In genomic region chr1:92910239-92910885, GRCm38 (mm10) we compare ENCODE assay signal across 8 mouse cellular contexts. TPM values are rescaled to one million over a fixed set of nuclear protein-coding genes. Genes with fewer than 3 reads are reported as not detected.
DNase-seq lines count a peak whose midpoint lies in the region; ATAC-seq and TF ChIP-seq lines count a peak whose summit lies in the region.

Gene Rnpepl1, plus strand, starts transcription at chr1:92910783.

- peak; percentile 69 for TF ChIP-seq CTCF in brain, embryonic 14.5 days (IDR thresholded peaks at IDR 0.05; ENCODE audit: borderline replicate concordance, extremely low read depth, insufficient read depth, insufficient read length)

- TF ChIP-seq POLR2A in brain, embryonic 14.5 days (IDR thresholded peaks at IDR 0.05; ENCODE audit: borderline replicate concordance, extremely low read depth, insufficient read depth, insufficient read length, poor library complexity, severe bottlenecking) = peak; percentile 70

- peak within 1 kb of the TSS; percentile 92 for H3K4me3 ChIP-seq in forebrain, embryonic 10.5 days
- peak within 1 kb of the TSS; percentile 73 to 85 for H3K4me3 ChIP-seq in heart, embryonic 14.5 days (ENCODE audit: control insufficient read depth in 1 of 2, insufficient read depth in 1 of 2, low read depth in 1 of 2, low read length in 2 of 2)
- H3K4me3 ChIP-seq in liver, embryonic 13.5 days (replicated peaks) = peak within 1 kb of the TSS; percentile 80

- H3K4me2 ChIP-seq in heart, embryonic 14.5 days (ENCODE audit: low read length) = peak within 1 kb of the TSS; percentile 95
- peak within 1 kb of the TSS; percentile 95 for H3K4me2 ChIP-seq in liver, embryonic 13.5 days

- peak; percentile 65 for ATAC-seq in heart, embryonic 14.5 days (ENCODE audit: insufficient number of reproducible peaks, insufficient read depth, low FRiP score, low read depth)
- peak; percentile 66 for ATAC-seq in liver, embryonic 13.5 days (ENCODE audit: low read depth)

- H3K9me3 ChIP-seq in forebrain, embryonic 10.5 days = no peaks in the 10 kb centered on the region
- H3K9me3 ChIP-seq in heart, embryonic 14.5 days (ENCODE audit: control insufficient read depth, low read length) = no peaks in the 10 kb centered on the region
- no peaks in the 10 kb centered on the region for H3K9me3 ChIP-seq in liver, embryonic 13.5 days (replicated peaks)

- peak; percentile 56 to 59 for DNase-seq in CD8-positive naive resting alpha-beta T cell, adult 2 months (ENCODE audit: low read depth in 2 of 2, low spot score in 2 of 2)
- peak; percentile 85 for DNase-seq in brain, embryonic 14.5 days (ENCODE audit: low read depth)
- peak; percentile 73 for DNase-seq in forebrain, embryonic 10.5 days (ENCODE audit: extremely low spot score, low spot score)
- peak; percentile 88 for DNase-seq in kidney, postnatal 10 days
- peak; percentile 59 for DNase-seq in liver, embryonic 13.5 days
- peak; percentile 36 to 61 for DNase-seq in natural killer cell, adult 2 months (ENCODE audit: low spot score in 2 of 2)
- peak; percentile 77 for DNase-seq in splenic B cell, adult 2 months (ENCODE audit: low read depth, low spot score)

- peaks cover 18% of the 10 kb centered on the region for H3K36me3 ChIP-seq in forebrain, embryonic 10.5 days (replicated peaks)
- peaks cover 13% of the 10 kb centered on the region for H3K36me3 ChIP-seq in heart, embryonic 14.5 days (ENCODE audit: control insufficient read depth, insufficient read depth, low read length)
- H3K36me3 ChIP-seq in liver, embryonic 13.5 days = peaks cover 21% of the 10 kb centered on the region
- H3K36me3 ChIP-seq in splenic B cell, adult 2 months (ENCODE audit: control insufficient read depth, insufficient read depth, low read length, poor library complexity, severe bottlenecking) = no peaks in the 10 kb centered on the region

- H3K27ac ChIP-seq in forebrain, embryonic 10.5 days = peak within 1 kb of the TSS; percentile 92
- peak within 1 kb of the TSS; percentile 33 to 89; a peak in 3 of 4 replicates for H3K27ac ChIP-seq in heart, embryonic 14.5 days (replicated peaks in 1 of 2; ENCODE audit: control insufficient read depth in 1 of 2, insufficient read depth in 1 of 2, low read depth in 2 of 2, low read length in 2 of 2)
- peak within 1 kb of the TSS; percentile 73 for H3K27ac ChIP-seq in liver, embryonic 13.5 days

- H3K9ac ChIP-seq in heart, embryonic 14.5 days (ENCODE audit: low read length) = peak within 1 kb of the TSS; percentile 93
- peak within 1 kb of the TSS; percentile 84 for H3K9ac ChIP-seq in liver, embryonic 13.5 days

- H3K27me3 ChIP-seq in forebrain, embryonic 10.5 days (ENCODE audit: poor library complexity, severe bottlenecking) = peaks cover 23% of the 10 kb centered on the region
- no peaks in the 10 kb centered on the region for H3K27me3 ChIP-seq in heart, embryonic 14.5 days (ENCODE audit: control insufficient read depth, insufficient read depth, low read length)
- no peaks in the 10 kb centered on the region for H3K27me3 ChIP-seq in liver, embryonic 13.5 days
- H3K27me3 ChIP-seq in splenic B cell, adult 2 months (ENCODE audit: control insufficient read depth, insufficient read depth, low read length, poor library complexity, severe bottlenecking) = no peaks in the 10 kb centered on the region

- peaks cover 63% of the 10 kb centered on the region for H3K4me1 ChIP-seq in forebrain, embryonic 10.5 days
- peaks cover 21 to 24% of the 10 kb centered on the region in 2 experiments for H3K4me1 ChIP-seq in heart, embryonic 14.5 days (ENCODE audit: control insufficient read depth in 2 of 2, insufficient read depth in 2 of 2, low read length in 2 of 2)
- H3K4me1 ChIP-seq in liver, embryonic 13.5 days (replicated peaks) = peaks cover 61% of the 10 kb centered on the region

- 1% methylated on average over 56 of the region's 57 CpGs for WGBS in forebrain, embryonic 10.5 days
- WGBS in heart, embryonic 14.5 days = under 1% methylated on average over 45 of the region's 57 CpGs
- 1% methylated on average over 45 of the region's 57 CpGs for WGBS in liver, embryonic 13.5 days (ENCODE audit: insufficient replicate concordance)

RNA-seq across cellular contexts. Expression of gene Rnpepl1, which starts in this region (rescaled TPM):
- 49.0 and 55.7 TPM in 2 replicates for polyA plus RNA-seq in brain, embryonic 14.5 days (2012; rRNA removed)
- polyA plus RNA-seq in forebrain, embryonic 10.5 days (2016; fragmentation: Nextera tagmentation; extraction: Ambion mirVana) = 21.2 and 22.7 TPM in 2 replicates
- polyA plus RNA-seq in heart, embryonic 14.5 days (2014; fragmentation: Nextera tagmentation; extraction: Ambion mirVana) = 37.8 and 40.8 TPM in 2 replicates
- 12.3 and 13.1 TPM in 2 replicates for polyA plus RNA-seq in liver, embryonic 13.5 days (2015; fragmentation: Nextera tagmentation; extraction: Ambion mirVana)

Comparison
In these comparisons a context has a peak if more than half of its experiments do, and no peak if none do; other contexts are left out.
1. Peak in every context shown above with its lines: DNase-seq, ATAC-seq, H3K4me3 ChIP-seq and H3K27ac ChIP-seq.